Mouse (Mus musculus): ENCODE results near the gene Mybph.

- TF ChIP-seq CTCF (IDR thresholded peaks at IDR 0.05 in 2 of 3, conservative IDR thresholded peaks at IDR 0.05 in 1 of 3; ENCODE audit: control insufficient read depth in 1 of 3, insufficient read depth in 1 of 3, low read depth in 2 of 3, low read length in 3 of 3, poor library complexity in 1 of 3, severe bottlenecking in 1 of 3) (no peak), POLR2A (IDR thresholded peaks at IDR 0.05; ENCODE audit: control insufficient read depth in 1 of 2, insufficient read depth in 1 of 2, low read depth in 1 of 2, low read length in 2 of 2, poor library complexity in 1 of 2) (no peak), POLR2AphosphoS2 (IDR thresholded peaks at IDR 0.05; ENCODE audit: low read length) (no peak), CHD2 (IDR thresholded peaks at IDR 0.05; ENCODE audit: low read length) (no peak), POLR2AphosphoS5 (IDR thresholded peaks at IDR 0.05; ENCODE audit: borderline replicate concordance, low read depth, low read length) (no peak)
Observed at GRCm38 (mm10) chr1:134222122-134223055, 29.1 kb downstream of the Mybph start.
